Mouse (Mus musculus) heart, adult 11 months (tissue): ENCODE data around the gene Rab33a.

Experiments used
- DNase-seq: peaks from one replicate; pipeline ENCODE4 v3.0.0; 2022

Gene Rab33a

GRCm38 (mm10) chrX:48518808-48519548, at the start of gene Rab33a:
Gene Rab33a, plus strand, starts transcription at chrX:48519285.
- DNase-seq, result no peak

GRCm38 (mm10) chrX:48481095-48481494, 38.0 kb upstream of the Rab33a start:
- DNase-seq, result no peak

GRCm38 (mm10) chrX:48481687-48482086, 37.4 kb upstream of the Rab33a start:
- no peak for DNase-seq

GRCm38 (mm10) chrX:48493763-48494162, 25.3 kb upstream of the Rab33a start:
- no peak for DNase-seq

- peak; percentile 100 for DNase-seq
These were observed 5.8 kb upstream of the Rab33a start, which contains the start of gene Aifm1 for GRCm38 (mm10) chrX:48513166-48513807. Gene Aifm1, minus strand, starts transcription at chrX:48513563.

- DNase-seq, result no peak
These were observed 5.3 kb upstream of the Rab33a start for GRCm38 (mm10) chrX:48513824-48514223.

GRCm38 (mm10) chrX:48518211-48518807, 776 bp upstream of the Rab33a start:
- DNase-seq, result no peak

- no peak for DNase-seq
These were observed 532 bp downstream of the Rab33a start for GRCm38 (mm10) chrX:48519549-48520085.

- DNase-seq, result no peak
These were observed 2.6 kb downstream of the Rab33a start for GRCm38 (mm10) chrX:48521651-48522050.

GRCm38 (mm10) chrX:48523512-48523911, 4.4 kb downstream of the Rab33a start:
- DNase-seq, result no peak

- DNase-seq, result no peak
These were observed 6.2 kb downstream of the Rab33a start for GRCm38 (mm10) chrX:48525332-48525731.

- DNase-seq, result no peak
These were observed 6.8 kb downstream of the Rab33a start for GRCm38 (mm10) chrX:48525866-48526265.

GRCm38 (mm10) chrX:48526435-48526834, 7.3 kb downstream of the Rab33a start:
- no peak for DNase-seq

GRCm38 (mm10) chrX:48532175-48532574, 13.1 kb downstream of the Rab33a start:
- peak; percentile 86 for DNase-seq
